8 mouse cellular contexts compared by ENCODE assay signal in the genomic region with DNA sequence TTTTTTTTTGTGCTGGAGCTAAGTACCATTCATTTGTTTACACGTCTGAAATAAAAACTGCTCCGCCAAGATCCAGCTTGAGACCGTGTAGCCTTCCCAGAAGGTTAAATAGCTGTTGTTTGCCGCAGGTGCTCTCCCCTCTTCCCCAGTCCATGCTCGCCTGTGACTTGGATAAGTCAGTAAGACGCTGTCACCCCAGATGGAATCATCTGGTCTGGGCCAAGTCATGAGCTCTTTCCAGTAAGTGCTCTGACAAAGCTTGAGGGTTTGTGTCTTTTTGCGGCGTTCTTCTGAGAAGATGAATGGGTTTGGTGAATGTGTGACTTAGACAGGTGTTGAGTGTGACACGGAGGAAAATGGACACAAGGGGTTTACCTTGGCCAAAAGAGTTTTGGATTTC.
A peak's percentile ranks its signal among the peaks of the same experiment; 100 is the strongest.
DNase-seq lines count a peak whose midpoint lies in the region; ATAC-seq and TF ChIP-seq lines count a peak whose summit lies in the region.

No protein-coding gene starts in this region.

- no peak for ATAC-seq in embryonic facial prominence, embryonic 14.5 days (ENCODE audit: low read depth)
- ATAC-seq in hindbrain, embryonic 16.5 days, result no peak; the same call in 1 of the 2 replicates
- 0 out of 2 replicates have a peak, but pooled peaks have one; percentile 19 for ATAC-seq in midbrain, embryonic 16.5 days

- peaks cover 21% of the 10 kb centered on the region for H3K4me1 ChIP-seq in kidney, adult 2 months (ENCODE audit: control insufficient read depth, insufficient read depth, low read length)
- peaks cover 18% of the 10 kb centered on the region for H3K4me1 ChIP-seq in embryonic facial prominence, embryonic 14.5 days (ENCODE audit: control insufficient read depth, insufficient read depth, low read length)
- H3K4me1 ChIP-seq in hindbrain, embryonic 16.5 days (ENCODE audit: control insufficient read depth, insufficient read depth, low read depth, low read length), result peaks cover 38% of the 10 kb centered on the region
- peaks cover 36% of the 10 kb centered on the region for H3K4me1 ChIP-seq in midbrain, embryonic 16.5 days (ENCODE audit: control insufficient read depth, insufficient read depth, low read length)

- no peaks in the 10 kb centered on the region for H3K27me3 ChIP-seq in kidney, adult 2 months (replicated peaks; ENCODE audit: control insufficient read depth, insufficient read depth, low read length)
- no peaks in the 10 kb centered on the region for H3K27me3 ChIP-seq in embryonic facial prominence, embryonic 14.5 days (replicated peaks; ENCODE audit: control insufficient read depth, insufficient read depth, low read length)
- 0 out of 2 replicates have a peak, but pooled peaks cover 2% of the 10 kb centered on the region for H3K27me3 ChIP-seq in hindbrain, embryonic 16.5 days (replicated peaks; ENCODE audit: control insufficient read depth, insufficient read depth, low read length)
- no peaks in the 10 kb centered on the region for H3K27me3 ChIP-seq in midbrain, embryonic 16.5 days (ENCODE audit: control insufficient read depth, insufficient read depth, low read depth, low read length)

- DNase-seq in kidney, adult 2 months, result no peak
- no peak for DNase-seq in kidney, postnatal 4 days
- no peak for DNase-seq in embryonic facial prominence, embryonic 14.5 days (ENCODE audit: low spot score)
- DNase-seq in left cerebral cortex, postnatal 4 days, result no peak
- no peak for DNase-seq in thymus, adult 18-20 months
- DNase-seq in ovary, adult 18-20 months (ENCODE audit: low spot score), result no peak

- no peaks in the 10 kb centered on the region for H3K36me3 ChIP-seq in kidney, adult 2 months (ENCODE audit: control insufficient read depth, insufficient read depth, low read length)
- H3K36me3 ChIP-seq in embryonic facial prominence, embryonic 14.5 days (ENCODE audit: control insufficient read depth, insufficient read depth, low read length), result no peaks in the 10 kb centered on the region
- H3K36me3 ChIP-seq in hindbrain, embryonic 16.5 days (ENCODE audit: control insufficient read depth, insufficient read depth, low read length), result no peaks in the 10 kb centered on the region
- H3K36me3 ChIP-seq in midbrain, embryonic 16.5 days (ENCODE audit: control insufficient read depth, insufficient read depth, low read length), result no peaks in the 10 kb centered on the region

- peak overlapping the region; percentile 63 for H3K9ac ChIP-seq in embryonic facial prominence, embryonic 14.5 days (ENCODE audit: low read depth, low read length)
- peak overlapping the region; percentile 70 for H3K9ac ChIP-seq in hindbrain, embryonic 16.5 days (ENCODE audit: low read depth, low read length)
- peak overlapping the region; percentile 56 for H3K9ac ChIP-seq in midbrain, embryonic 16.5 days (ENCODE audit: low read depth, low read length)

- no peaks in the 10 kb centered on the region for H3K9me3 ChIP-seq in embryonic facial prominence, embryonic 14.5 days (ENCODE audit: control insufficient read depth, low read length)
- no peaks in the 10 kb centered on the region for H3K9me3 ChIP-seq in hindbrain, embryonic 16.5 days (ENCODE audit: control insufficient read depth, low read length)
- no peaks in the 10 kb centered on the region for H3K9me3 ChIP-seq in midbrain, embryonic 16.5 days (replicated peaks; ENCODE audit: control insufficient read depth, low read length, poor library complexity, severe bottlenecking)

- H3K4me3 ChIP-seq in kidney, adult 2 months (ENCODE audit: insufficient read depth, low read depth, low read length), result peak overlapping the region; percentile 6; the same call in 1 of the 2 replicates
- H3K4me3 ChIP-seq in embryonic facial prominence, embryonic 14.5 days (ENCODE audit: low read depth, low read length), result peak overlapping the region; percentile 44
- peak overlapping the region; percentile 46 for H3K4me3 ChIP-seq in hindbrain, embryonic 16.5 days (ENCODE audit: low read length)
- peak overlapping the region; percentile 46 for H3K4me3 ChIP-seq in midbrain, embryonic 16.5 days (ENCODE audit: low read depth, low read length)

- H3K27ac ChIP-seq in kidney, adult 2 months (ENCODE audit: insufficient read depth, low read depth, low read length), result peak overlapping the region; percentile 54; the same call in 1 of the 2 replicates
- H3K27ac ChIP-seq in embryonic facial prominence, embryonic 14.5 days (replicated peaks; ENCODE audit: low read depth, low read length), result peak overlapping the region; percentile 64
- peak overlapping the region; percentile 64 for H3K27ac ChIP-seq in hindbrain, embryonic 16.5 days (ENCODE audit: low read depth, low read length)
- H3K27ac ChIP-seq in midbrain, embryonic 16.5 days (ENCODE audit: low read length), result peak overlapping the region; percentile 62; the same call in 1 of the 2 replicates

- no peak for TF ChIP-seq POLR2A in kidney, adult 2 months (IDR thresholded peaks at IDR 0.05; ENCODE audit: low read depth, low read length)

- H3K4me2 ChIP-seq in embryonic facial prominence, embryonic 14.5 days (ENCODE audit: low read depth, low read length), result peak overlapping the region; percentile 58
- H3K4me2 ChIP-seq in hindbrain, embryonic 16.5 days (ENCODE audit: low read length), result peak overlapping the region; percentile 68
- peak overlapping the region; percentile 87 for H3K4me2 ChIP-seq in midbrain, embryonic 16.5 days (ENCODE audit: low read length)

- intact Hi-C loops in left cerebral cortex, postnatal 4 days (cut with DNase I), result no loop called here

- WGBS in kidney, adult 2 months, result 43% methylated on average over 9 of the region's 9 CpGs
- WGBS in embryonic facial prominence, embryonic 14.5 days, result 27% methylated on average over 9 of the region's 9 CpGs
- 6% methylated on average over 9 of the region's 9 CpGs for WGBS in hindbrain, embryonic 16.5 days
- 5% methylated on average over 9 of the region's 9 CpGs for WGBS in midbrain, embryonic 16.5 days

- TF ChIP-seq CTCF in kidney, adult 2 months (conservative IDR thresholded peaks at IDR 0.05; ENCODE audit: insufficient read depth, insufficient read length, low read depth, low read length), result no peak
